Mouse (Mus musculus) neural tube, embryonic 13.5 days (tissue): ENCODE measurements around the gene Zfp362. TPM values are rescaled to one million over a fixed set of nuclear protein-coding genes. Genes with fewer than 3 reads are reported as not detected.

Source experiments
- ATAC-seq: fragments of 200-750 bp; cut with Nextera tagmentation; 2 replicates; pipeline ENCODE4 v1.8.0; 2017; ENCODE audit warnings: low read depth, mild to moderate bottlenecking, moderate TSS enrichment, moderate library complexity
- H3K27ac ChIP-seq: fragments of 300-500 bp; sonication (generic); replicated peaks from 2 replicates; pipeline ENCODE4 v1.5.1; 2015; ENCODE audit warnings: moderate library complexity, mild to moderate bottlenecking, inconsistent platforms
- H3K27me3 ChIP-seq: fragments of 300-500 bp; sonication (generic); 2 replicates; pipeline ENCODE4 v1.6.1; 2015; ENCODE audit warnings: mild to moderate bottlenecking, inconsistent platforms
- H3K36me3 ChIP-seq: fragments of 300-500 bp; sonication (generic); 2 replicates; pipeline ENCODE4 v1.6.1; 2015; ENCODE audit warnings: mild to moderate bottlenecking, inconsistent platforms
- H3K4me1 ChIP-seq: fragments of 300-500 bp; sonication (generic); replicated peaks from 2 replicates; pipeline ENCODE4 v1.6.1; 2015; ENCODE audit warnings: inconsistent platforms
- H3K4me2 ChIP-seq: fragments of 300-500 bp; sonication (generic); 2 replicates; pipeline ENCODE4 v1.6.1; 2015; ENCODE audit warnings: inconsistent platforms, mild to moderate bottlenecking, moderate library complexity
- H3K4me3 ChIP-seq: fragments of 300-500 bp; sonication (generic); 2 replicates; pipeline ENCODE4 v1.5.1; 2015; ENCODE audit warnings: mild to moderate bottlenecking, inconsistent platforms
- H3K9ac ChIP-seq: fragments of 300-500 bp; sonication (generic); 2 replicates; pipeline ENCODE4 v1.6.1; 2015; ENCODE audit warnings: moderate library complexity, mild to moderate bottlenecking, inconsistent platforms
- H3K9me3 ChIP-seq: fragments of 300-500 bp; sonication (generic); 2 replicates; pipeline ENCODE4 v1.6.1; 2016; ENCODE audit warnings: inconsistent platforms
- WGBS: fragments of 180-500 bp; shearing (Covaris S2); methylation state at CpG from one replicate; pipeline ENCODE4 v1.1.7; 2015; 5-methylcytosine and 5-hydroxymethylcytosine counted together
- polyA plus RNA-seq: library from polyadenylated mRNA; unstranded; fragments of >200 nt; fragmentation: Nextera tagmentation; extraction: Ambion mirVana; gene quantifications from 2 replicates; pipeline ENCODE4 v1.2.1, GENCODE M21; 2015

The Zfp362 gene
- polyA plus RNA-seq, 1 experiment from 2014 or later = 37.5 TPM

GRCm38 (mm10) chr4:128824131-128824530, 18.3 kb upstream of the Zfp362 start:
- no peaks in the 10 kb centered on the region for H3K9me3 ChIP-seq
- H3K27me3 ChIP-seq = no peaks in the 10 kb centered on the region
- WGBS = 76% methylated on average over 3 of the region's 3 CpGs
- ATAC-seq = no peak
- no peak overlapping the region for H3K4me3 ChIP-seq
- no peak overlapping the region for H3K27ac ChIP-seq
- H3K36me3 ChIP-seq = no peaks in the 10 kb centered on the region
- H3K4me2 ChIP-seq = no peak overlapping the region
- no peak overlapping the region for H3K9ac ChIP-seq
- no peaks in the 10 kb centered on the region for H3K4me1 ChIP-seq

- Histone ChIP-seq H3K36me3 (no peaks in the 10 kb centered on the region), H3K4me2 (no peak overlapping the region), H3K9ac (no peak overlapping the region), H3K27ac (no peak overlapping the region), H3K27me3 (no peaks in the 10 kb centered on the region), H3K4me3 (no peak overlapping the region), H3K4me1 (no peaks in the 10 kb centered on the region; the same call in 1 of the 2 replicates), H3K9me3 (no peaks in the 10 kb centered on the region)
- ATAC-seq = no peak
- WGBS = 57% methylated on average over 12 of the region's 12 CpGs
Measured at GRCm38 (mm10) chr4:128820568-128820967, 14.7 kb upstream of the Zfp362 start.

GRCm38 (mm10) chr4:128817011-128817410, 11.2 kb upstream of the Zfp362 start:
- WGBS = 61% methylated on average over 7 of the region's 7 CpGs
- no peaks in the 10 kb centered on the region for H3K36me3 ChIP-seq
- ATAC-seq = no peak
- H3K9me3 ChIP-seq = no peaks in the 10 kb centered on the region
- H3K4me3 ChIP-seq = no peak overlapping the region
- H3K27me3 ChIP-seq = no peaks in the 10 kb centered on the region
- H3K27ac ChIP-seq = no peak overlapping the region
- H3K4me2 ChIP-seq = no peak overlapping the region
- H3K9ac ChIP-seq = no peak overlapping the region
- peaks cover 5% of the 10 kb centered on the region for H3K4me1 ChIP-seq

DNA sequence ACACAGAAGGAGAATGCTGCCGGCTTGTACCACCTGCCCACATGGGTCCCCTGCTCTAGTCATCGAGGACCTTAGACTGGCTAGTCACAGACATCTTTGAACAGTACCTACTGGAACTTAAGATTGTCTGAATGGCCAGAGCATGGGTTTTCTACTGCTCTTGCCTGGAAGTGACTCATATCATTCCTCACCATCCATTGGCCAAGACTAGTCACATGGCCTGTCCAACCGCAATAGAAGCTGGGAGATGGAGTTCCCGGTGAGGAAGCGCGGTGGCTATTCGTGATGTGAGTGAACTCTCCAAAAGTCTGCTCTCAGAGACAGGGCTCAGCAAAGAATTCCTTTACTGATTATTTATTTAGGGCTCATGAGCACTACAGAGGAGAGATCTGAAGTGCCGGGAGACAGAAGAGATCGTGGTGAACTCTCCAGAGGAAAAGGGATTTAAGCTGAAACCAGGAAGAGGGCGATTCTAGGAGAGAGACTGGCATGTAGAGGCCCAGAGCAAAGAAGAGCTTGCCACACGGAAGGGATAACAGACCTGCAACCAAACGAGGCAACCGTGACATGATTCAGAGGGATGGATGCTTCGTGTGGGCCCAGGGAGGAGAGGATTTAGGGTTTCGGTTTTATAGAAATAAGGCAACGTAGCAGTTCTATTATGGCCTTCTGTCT, 5.7 kb upstream of the Zfp362 start:
- no peaks in the 10 kb centered on the region for H3K27me3 ChIP-seq
- peak overlapping the region; percentile 79 for H3K9ac ChIP-seq
- ATAC-seq = peak; percentile 90
- peak overlapping the region; percentile 45 for H3K4me3 ChIP-seq
- H3K4me2 ChIP-seq = peak overlapping the region; percentile 62
- no peaks in the 10 kb centered on the region for H3K36me3 ChIP-seq
- H3K27ac ChIP-seq = peak overlapping the region; percentile 57
- peaks cover 24% of the 10 kb centered on the region for H3K4me1 ChIP-seq
- WGBS = 16% methylated on average over 16 of the region's 16 CpGs
- no peaks in the 10 kb centered on the region for H3K9me3 ChIP-seq

GRCm38 (mm10) chr4:128806827-128807179, 958 bp upstream of the Zfp362 start:
- Histone ChIP-seq H3K36me3 (no peaks in the 10 kb centered on the region), H3K4me2 (peak overlapping the region; percentile 99), H3K4me1 (peaks cover 49% of the 10 kb centered on the region), H3K27me3 (no peaks in the 10 kb centered on the region), H3K27ac (peak overlapping the region; percentile 98), H3K4me3 (peak overlapping the region; percentile 90), H3K9ac (peak overlapping the region; percentile 99), H3K9me3 (no peaks in the 10 kb centered on the region)
- 2% methylated on average over 15 of the region's 15 CpGs for WGBS
- peak; percentile 26 for ATAC-seq

GRCm38 (mm10) chr4:128805150-128806042, 449 bp downstream of the Zfp362 start:
- Histone ChIP-seq H3K4me2 (peak overlapping the region; percentile 99), H3K9ac (peak overlapping the region; percentile 99), H3K4me1 (peaks cover 53% of the 10 kb centered on the region), H3K27ac (peak overlapping the region; percentile 98), H3K9me3 (no peaks in the 10 kb centered on the region), H3K27me3 (no peaks in the 10 kb centered on the region), H3K36me3 (no peaks in the 10 kb centered on the region), H3K4me3 (peak overlapping the region; percentile 90)
- under 1% methylated on average over 62 of the region's 74 CpGs for whole genome bisulfite sequencing
- ATAC-seq = peak; percentile 16; the same call in 1 of the 2 replicates

DNA sequence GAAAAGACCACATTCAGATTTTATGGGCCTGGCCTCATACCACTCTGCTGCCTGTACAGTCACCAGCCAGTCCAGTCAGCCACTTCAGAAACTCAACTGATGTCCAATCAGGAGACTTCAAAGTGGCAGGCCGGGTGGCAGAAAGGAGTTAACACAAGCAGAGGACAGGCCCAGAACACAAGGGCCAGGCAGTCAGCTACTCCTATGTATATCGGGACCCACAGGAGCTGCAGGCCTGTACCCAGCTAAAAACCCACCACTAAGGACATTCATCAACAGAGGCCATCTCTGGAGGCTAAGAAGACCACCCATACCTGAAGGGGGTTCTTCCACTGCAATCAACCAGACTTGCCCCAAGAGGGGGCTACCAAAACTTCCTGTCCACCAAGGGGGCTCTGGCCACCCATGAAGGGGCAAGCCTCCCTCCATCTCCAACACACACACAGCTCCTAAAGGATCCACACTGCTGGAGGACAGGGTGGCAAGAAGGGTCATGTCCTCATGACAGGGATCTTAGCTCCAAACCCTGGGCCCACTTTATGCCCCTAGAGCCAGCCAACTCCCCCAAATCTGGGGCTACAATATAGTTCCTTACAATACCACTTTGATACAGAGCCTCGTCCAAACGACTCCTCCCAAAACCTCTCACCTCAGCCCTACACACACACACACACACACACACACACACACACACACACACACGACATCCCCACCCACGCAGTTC, 1.3 kb downstream of the Zfp362 start:
- H3K27me3 ChIP-seq = no peaks in the 10 kb centered on the region
- peak overlapping the region; percentile 99 for H3K9ac ChIP-seq
- H3K4me1 ChIP-seq = peaks cover 61% of the 10 kb centered on the region
- peak overlapping the region; percentile 90 for H3K4me3 ChIP-seq
- H3K9me3 ChIP-seq = no peaks in the 10 kb centered on the region
- peak overlapping the region; percentile 98 for H3K27ac ChIP-seq
- peak overlapping the region; percentile 99 for H3K4me2 ChIP-seq
- no peaks in the 10 kb centered on the region for H3K36me3 ChIP-seq
- no peak; the same call in 1 of the 2 replicates for ATAC-seq
- WGBS = 3% methylated on average over 6 of the region's 6 CpGs

- Histone ChIP-seq H3K27me3 (no peaks in the 10 kb centered on the region), H3K9me3 (no peaks in the 10 kb centered on the region), H3K4me2 (peak overlapping the region; percentile 99), H3K27ac (peak overlapping the region; percentile 98), H3K4me3 (peak overlapping the region; percentile 90), H3K9ac (peak overlapping the region; percentile 99), H3K36me3 (no peaks in the 10 kb centered on the region), H3K4me1 (peaks cover 71% of the 10 kb centered on the region)
- no peak for ATAC-seq
- 64% methylated on average over 5 of the region's 5 CpGs for WGBS
Measured at GRCm38 (mm10) chr4:128803569-128803968, 2.3 kb downstream of the Zfp362 start.

GRCm38 (mm10) chr4:128801675-128802465, 4.0 kb downstream of the Zfp362 start:
- 69% methylated on average over 9 of the region's 9 CpGs for WGBS
- H3K4me1 ChIP-seq = peaks cover 83% of the 10 kb centered on the region

GRCm38 (mm10) chr4:128796788-128797187, 9.1 kb downstream of the Zfp362 start:
- Histone ChIP-seq H3K27ac (0 out of 2 replicates have a peak overlapping the region, but pooled peaks have one; percentile 18), H3K9ac (no peak overlapping the region), H3K4me2 (no peak overlapping the region), H3K4me3 (no peak overlapping the region), H3K9me3 (no peaks in the 10 kb centered on the region), H3K36me3 (peaks cover 10% of the 10 kb centered on the region; the same call in 1 of the 2 replicates), H3K27me3 (no peaks in the 10 kb centered on the region), H3K4me1 (peaks cover 79% of the 10 kb centered on the region)
- ATAC-seq = no peak
- 64% methylated on average over 8 of the region's 8 CpGs for WGBS

More at GRCm38 (mm10) chr4:128801675-128802465, 4.0 kb downstream of the Zfp362 start:
- H3K27ac ChIP-seq = no peak overlapping the region
- H3K9ac ChIP-seq = 0 out of 2 replicates have a peak overlapping the region, but pooled peaks have one; percentile 22
- no peaks in the 10 kb centered on the region for H3K27me3 ChIP-seq
- H3K9me3 ChIP-seq = no peaks in the 10 kb centered on the region
- no peak for ATAC-seq
- H3K4me2 ChIP-seq = peak overlapping the region; percentile 99; the same call in 1 of the 2 replicates
- H3K4me3 ChIP-seq = no peak overlapping the region
- no peaks in the 10 kb centered on the region for H3K36me3 ChIP-seq

DNA sequence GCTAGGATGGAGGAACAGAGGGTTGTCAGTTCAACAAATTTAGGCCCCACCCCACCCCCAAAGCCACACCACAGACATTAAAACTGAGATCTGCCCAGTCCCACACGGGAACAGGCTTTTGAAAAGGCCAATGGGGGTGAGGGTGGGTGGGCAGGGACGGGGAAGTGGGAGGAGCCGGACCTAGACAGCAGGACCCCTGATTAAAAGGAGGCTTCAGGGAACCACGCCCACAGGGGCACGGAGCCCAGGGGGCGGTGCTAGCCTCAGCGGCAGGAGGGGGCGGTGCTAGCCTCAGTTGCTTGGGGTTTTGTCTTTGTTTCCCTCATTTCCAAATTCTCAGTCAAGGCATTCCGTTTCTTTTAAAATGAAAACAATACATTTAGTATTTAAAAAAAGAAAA, 10.2 kb downstream of the Zfp362 start:
- 6% methylated on average over 9 of the region's 9 CpGs for WGBS
- Histone ChIP-seq H3K4me1 (peaks cover 79% of the 10 kb centered on the region), H3K27me3 (no peaks in the 10 kb centered on the region), H3K9me3 (no peaks in the 10 kb centered on the region), H3K9ac (no peak overlapping the region), H3K4me2 (0 out of 2 replicates have a peak overlapping the region, but pooled peaks have one; percentile 9), H3K27ac (0 out of 2 replicates have a peak overlapping the region, but pooled peaks have one; percentile 18), H3K36me3 (peaks cover 10% of the 10 kb centered on the region; the same call in 1 of the 2 replicates), H3K4me3 (no peak overlapping the region)
- peak; percentile 34; the same call in 1 of the 2 replicates for ATAC-seq
